Mouse (Mus musculus) bone marrow macrophage, adult 2 months (primary cell): ENCODE data around the gene Lct.

Source experiments
- CTCF ChIP-seq: IDR thresholded peaks from 2 replicates; pipeline ENCODE4 v1.5.1; 2012; ENCODE audit warnings: low read depth, mild to moderate bottlenecking, low read length, moderate library complexity
- POLR2A ChIP-seq: IDR thresholded peaks from 2 replicates; pipeline ENCODE4 v1.6.1; 2012; ENCODE audit warnings: mild to moderate bottlenecking, low read depth, low read length, borderline replicate concordance

DNA sequence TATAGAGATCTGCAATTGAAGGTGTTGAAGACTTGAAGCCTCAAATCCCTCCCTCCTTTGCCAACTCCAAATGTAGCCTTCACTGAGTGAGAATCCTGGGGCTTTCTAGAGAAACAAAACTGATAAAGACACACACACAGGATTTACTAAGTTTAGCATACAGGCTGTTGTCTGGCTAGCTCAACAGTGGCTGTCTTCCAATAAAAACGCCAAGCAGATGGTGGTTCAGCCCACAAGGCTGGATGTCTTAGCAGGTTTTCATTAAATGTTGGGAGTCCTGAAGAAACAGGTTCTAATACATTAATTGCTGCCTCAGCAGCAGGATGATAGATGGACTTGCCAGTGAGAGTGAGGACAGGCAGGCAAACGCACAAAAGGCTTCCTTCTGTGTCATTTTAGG lies 32.5 kb upstream of the Lct start:
- TF ChIP-seq POLR2A = no peak
- TF ChIP-seq CTCF = no peak
